Mouse (Mus musculus) midbrain, embryonic 10.5 days (tissue): Measurements from ENCODE around the gene Gtse1. TPM values are rescaled to one million over a fixed set of nuclear protein-coding genes. Genes with fewer than 3 reads are reported as not detected.
A peak's percentile ranks its signal among the peaks of the same experiment; 100 is the strongest.

Experiments
- DNase-seq: peaks from one replicate; pipeline ENCODE4 v3.0.0-alpha.2; 2017; ENCODE audit warnings: low spot score
- H3K27ac ChIP-seq: fragments of 300-500 bp; sonication (generic); replicated peaks from 2 replicates; pipeline ENCODE4 v1.5.1; 2016; ENCODE audit warnings: mild to moderate bottlenecking
- H3K27me3 ChIP-seq: fragments of 300-500 bp; sonication (generic); 2 replicates; pipeline ENCODE4 v1.6.1; 2016; ENCODE audit warnings: low read depth, mild to moderate bottlenecking; ENCODE audit not compliant: poor library complexity, severe bottlenecking
- H3K36me3 ChIP-seq: fragments of 300-500 bp; sonication (generic); 2 replicates; pipeline ENCODE4 v1.6.1; 2016; ENCODE audit warnings: mild to moderate bottlenecking, moderate library complexity
- H3K4me1 ChIP-seq: fragments of 300-500 bp; sonication (generic); 2 replicates; pipeline ENCODE4 v1.6.1; 2016
- H3K4me3 ChIP-seq: fragments of 300-500 bp; sonication (generic); 2 replicates; pipeline ENCODE4 v1.5.1; 2016; ENCODE audit warnings: mild to moderate bottlenecking, moderate library complexity
- H3K9me3 ChIP-seq: fragments of 300-500 bp; sonication (generic); replicated peaks from 2 replicates; pipeline ENCODE4 v1.6.1; 2016; ENCODE audit warnings: mild to moderate bottlenecking
- WGBS: fragments of 180-500 bp; shearing (Covaris S2); methylation state at CpG from one replicate; pipeline ENCODE4 v1.1.7; 2016; 5-methylcytosine and 5-hydroxymethylcytosine counted together
- polyA plus RNA-seq: library from polyadenylated mRNA; unstranded; fragments of >200 nt; fragmentation: Nextera tagmentation; extraction: Ambion mirVana; gene quantifications from 2 replicates; pipeline ENCODE4 v1.2.1, GENCODE M21; 2016

The Gtse1 gene
- polyA plus RNA-seq: 53.5 and 61.1 TPM in 2 replicates

GRCm38 (mm10) chr15:85859490-85860031, at the start of gene Gtse1:
Gene Gtse1 (plus strand): TSS chr15:85859745.
- peak; percentile 95 for DNase-seq
- Histone ChIP-seq H3K4me3 (peak within 1 kb of the TSS; percentile 93), H3K4me1 (peaks cover 27% of the 10 kb centered on the region), H3K27me3 (no peaks in the 10 kb centered on the region), H3K36me3 (peaks cover 33% of the 10 kb centered on the region), H3K9me3 (no peaks in the 10 kb centered on the region), H3K27ac (peak within 1 kb of the TSS; percentile 94)
- under 1% methylated on average over 42 of the region's 42 CpGs for WGBS

GRCm38 (mm10) chr15:85810462-85810805, 49.1 kb upstream of the Gtse1 start:
- 89% methylated on average over 5 of the region's 5 CpGs for WGBS

GRCm38 (mm10) chr15:85810806-85811521, 48.6 kb upstream of the Gtse1 start:
- Histone ChIP-seq H3K4me1 (peaks cover 27% of the 10 kb centered on the region), H3K36me3 (no peaks in the 10 kb centered on the region), H3K27me3 (0 out of 2 replicates have a peak, but pooled peaks cover 3% of the 10 kb centered on the region), H3K9me3 (peaks cover 10% of the 10 kb centered on the region; the same call in 1 of the 2 replicates), H3K27ac (peak overlapping the region; percentile 93), H3K4me3 (peak overlapping the region; percentile 86)
- WGBS: 7% methylated on average over 36 of the region's 36 CpGs
- no peak for DNase-seq

More at GRCm38 (mm10) chr15:85810462-85810805, 49.1 kb upstream of the Gtse1 start:
- H3K4me3 ChIP-seq: peak overlapping the region; percentile 86
- H3K27ac ChIP-seq: peak overlapping the region; percentile 93; the same call in 1 of the 2 replicates
- H3K9me3 ChIP-seq: peaks cover 6% of the 10 kb centered on the region; the same call in 1 of the 2 replicates
- 0 out of 2 replicates have a peak, but pooled peaks cover 3% of the 10 kb centered on the region for H3K27me3 ChIP-seq
- H3K36me3 ChIP-seq: no peaks in the 10 kb centered on the region
- H3K4me1 ChIP-seq: peaks cover 27% of the 10 kb centered on the region
- no peak for DNase-seq

- Histone ChIP-seq H3K27me3 (0 out of 2 replicates have a peak, but pooled peaks cover 3% of the 10 kb centered on the region), H3K4me1 (peaks cover 27% of the 10 kb centered on the region), H3K27ac (peak within 1 kb of the TSS; percentile 93), H3K4me3 (peak within 1 kb of the TSS; percentile 86), H3K9me3 (peaks cover 17% of the 10 kb centered on the region; the same call in 1 of the 2 replicates), H3K36me3 (no peaks in the 10 kb centered on the region)
- peak; percentile 97 for DNase-seq
- 3% methylated on average over 36 of the region's 36 CpGs for WGBS
Observed at GRCm38 (mm10) chr15:85811535-85812277, 47.8 kb upstream of the Gtse1 start, which contains the start of gene Cdpf1. Gene Cdpf1 (minus strand): TSS chr15:85811697.

GRCm38 (mm10) chr15:85813428-85813827, 46.1 kb upstream of the Gtse1 start:
- 0 out of 2 replicates have a peak, but pooled peaks cover 3% of the 10 kb centered on the region for H3K27me3 ChIP-seq
- H3K4me3 ChIP-seq: no peak overlapping the region
- H3K9me3 ChIP-seq: peaks cover 34% of the 10 kb centered on the region; the same call in 1 of the 2 replicates
- H3K27ac ChIP-seq: no peak overlapping the region
- WGBS: 76% methylated on average over 10 of the region's 10 CpGs
- H3K4me1 ChIP-seq: peaks cover 23% of the 10 kb centered on the region
- H3K36me3 ChIP-seq: no peaks in the 10 kb centered on the region
- no peak for DNase-seq

GRCm38 (mm10) chr15:85821203-85822010, 38.1 kb upstream of the Gtse1 start, which contains the start of gene Pkdrej:
Gene Pkdrej (minus strand): TSS chr15:85821734.
- 2% methylated on average over 65 of the region's 65 CpGs for WGBS
- peaks cover 10% of the 10 kb centered on the region for H3K4me1 ChIP-seq
- H3K9me3 ChIP-seq: peaks cover 25% of the 10 kb centered on the region; the same call in 1 of the 2 replicates
- peaks cover 39% of the 10 kb centered on the region for H3K27me3 ChIP-seq
- peak; percentile 51 for DNase-seq
- H3K36me3 ChIP-seq: no peaks in the 10 kb centered on the region
- peak within 1 kb of the TSS; percentile 68 for H3K4me3 ChIP-seq
- H3K27ac ChIP-seq: peak within 1 kb of the TSS; percentile 82

GRCm38 (mm10) chr15:85822011-85822359, 37.6 kb upstream of the Gtse1 start:
- WGBS: 8% methylated on average over 4 of the region's 4 CpGs
- Histone ChIP-seq H3K27me3 (peaks cover 39% of the 10 kb centered on the region), H3K27ac (peak overlapping the region; percentile 82), H3K4me3 (peak overlapping the region; percentile 68), H3K9me3 (peaks cover 19% of the 10 kb centered on the region; the same call in 1 of the 2 replicates), H3K36me3 (no peaks in the 10 kb centered on the region), H3K4me1 (peaks cover 10% of the 10 kb centered on the region)
- DNase-seq: no peak

GRCm38 (mm10) chr15:85826676-85827075, 32.9 kb upstream of the Gtse1 start:
- DNase-seq: no peak
- H3K4me1 ChIP-seq: peaks cover 7% of the 10 kb centered on the region
- H3K4me3 ChIP-seq: no peak overlapping the region
- no peaks in the 10 kb centered on the region for H3K9me3 ChIP-seq
- peaks cover 13% of the 10 kb centered on the region for H3K27me3 ChIP-seq
- WGBS: 79% methylated on average over 5 of the region's 5 CpGs
- no peak overlapping the region for H3K27ac ChIP-seq
- H3K36me3 ChIP-seq: no peaks in the 10 kb centered on the region

- H3K9me3 ChIP-seq: no peaks in the 10 kb centered on the region
- H3K36me3 ChIP-seq: no peaks in the 10 kb centered on the region
- DNase-seq: no peak
- WGBS: 85% methylated on average over 4 of the region's 4 CpGs
- peaks cover 14% of the 10 kb centered on the region for H3K4me1 ChIP-seq
- no peaks in the 10 kb centered on the region for H3K27me3 ChIP-seq
- H3K27ac ChIP-seq: no peak overlapping the region
- no peak overlapping the region for H3K4me3 ChIP-seq
Observed at GRCm38 (mm10) chr15:85828071-85828470, 31.5 kb upstream of the Gtse1 start.

- Histone ChIP-seq H3K4me1 (peaks cover 14% of the 10 kb centered on the region), H3K9me3 (no peaks in the 10 kb centered on the region), H3K36me3 (no peaks in the 10 kb centered on the region), H3K4me3 (no peak overlapping the region), H3K27ac (no peak overlapping the region), H3K27me3 (no peaks in the 10 kb centered on the region)
- DNase-seq: no peak
- 70% methylated on average over 5 of the region's 5 CpGs for WGBS
Observed at GRCm38 (mm10) chr15:85829470-85829869, 30.1 kb upstream of the Gtse1 start.

- Histone ChIP-seq H3K36me3 (no peaks in the 10 kb centered on the region), H3K4me1 (peaks cover 14% of the 10 kb centered on the region), H3K9me3 (0 out of 2 replicates have a peak, but pooled peaks cover 4% of the 10 kb centered on the region), H3K4me3 (peak within 1 kb of the TSS; percentile 64), H3K27me3 (no peaks in the 10 kb centered on the region), H3K27ac (peak within 1 kb of the TSS; percentile 78)
- 2% methylated on average over 27 of the region's 27 CpGs for WGBS
- DNase-seq: peak; percentile 78
Observed at GRCm38 (mm10) chr15:85831954-85832590, 27.5 kb upstream of the Gtse1 start, which contains the start of gene Ttc38. Gene Ttc38 (plus strand): TSS chr15:85832306.
